Mouse (Mus musculus): ENCODE results near the gene Jpt1.

DNA sequence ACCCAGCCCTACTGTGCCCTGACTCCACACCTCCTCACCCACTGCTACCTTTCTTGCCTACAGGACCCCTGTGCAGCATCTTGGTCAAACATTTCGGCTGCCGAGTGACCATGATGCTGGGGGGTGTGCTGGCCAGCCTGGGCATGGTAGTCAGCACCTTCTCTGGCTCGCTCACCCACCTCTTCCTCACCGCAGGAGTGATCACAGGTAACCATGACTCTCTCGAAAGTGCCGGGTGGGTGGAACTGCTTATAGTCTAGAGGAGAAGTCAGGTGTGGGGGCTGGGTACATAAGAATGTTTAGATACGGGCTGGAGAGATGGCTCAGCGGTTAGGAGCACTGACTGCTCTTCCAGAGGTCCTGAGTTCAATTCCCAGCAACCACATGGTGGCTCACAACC lies 49.3 kb downstream of the Jpt1 start:
- TF ChIP-seq CTCF (conservative IDR thresholded peaks at IDR 0.05 in 1 of 2, IDR thresholded peaks at IDR 0.05 in 1 of 2; ENCODE audit: low read depth in 2 of 2, low read length in 2 of 2) (no peak), MAFK (IDR thresholded peaks at IDR 0.05; ENCODE audit: insufficient replicate concordance, low read length) (no peak), ZNF384 (IDR thresholded peaks at IDR 0.05; ENCODE audit: low read depth, low read length) (no peak), ZMIZ1 (IDR thresholded peaks at IDR 0.05; ENCODE audit: low read depth, low read length) (no peak), POLR2A (IDR thresholded peaks at IDR 0.05; ENCODE audit: low read depth, low read length) (no peak)
